Mouse (Mus musculus) CH12.LX (cell line): ENCODE results near the gene Caly.

Experiments
- CTCF ChIP-seq, 2 experiments: IDR thresholded peaks in 1 of 2; conservative IDR thresholded peaks in 1 of 2; 2 replicates each; pipeline ENCODE4 v1.5.1; 2011 to 2012; ENCODE audit warnings: low read depth in 2 of 2, low read length in 2 of 2, improper control_type of control experiment in 1 of 2, inconsistent platforms in 1 of 2, mild to moderate bottlenecking in 1 of 2, moderate library complexity in 1 of 2
- E2F4 ChIP-seq: IDR thresholded peaks from 2 replicates; pipeline ENCODE4 v1.6.1; 2011; ENCODE audit warnings: low read depth, low read length, improper control_type of control experiment; ENCODE audit not compliant: insufficient replicate concordance
- EP300 ChIP-seq: IDR thresholded peaks from 2 replicates; pipeline ENCODE4 v1.6.1; 2011; ENCODE audit warnings: low read length, improper control_type of control experiment
- GABPA ChIP-seq: IDR thresholded peaks from 2 replicates; pipeline ENCODE4 v1.6.1; 2012; ENCODE audit warnings: low read depth, low read length, improper control_type of control experiment, inconsistent platforms; ENCODE audit not compliant: insufficient replicate concordance
- IRF4 ChIP-seq: IDR thresholded peaks from 2 replicates; pipeline ENCODE4 v1.6.1; 2014; ENCODE audit warnings: low read depth, mild to moderate bottlenecking, inconsistent platforms, low read length, improper control_type of control experiment
- KAT2A ChIP-seq: IDR thresholded peaks from 2 replicates; pipeline ENCODE4 v1.6.1; 2012; ENCODE audit warnings: low read length, improper control_type of control experiment, inconsistent platforms; ENCODE audit not compliant: insufficient replicate concordance
- MAFK ChIP-seq: IDR thresholded peaks from 2 replicates; pipeline ENCODE4 v1.6.1; 2011; ENCODE audit warnings: low read length, improper control_type of control experiment; ENCODE audit not compliant: insufficient replicate concordance
- POLR2A ChIP-seq: IDR thresholded peaks from 2 replicates; pipeline ENCODE4 v1.6.1; 2011; ENCODE audit warnings: low read depth, mild to moderate bottlenecking, improper control_type of control experiment, low read length
- RCOR1 ChIP-seq: conservative IDR thresholded peaks from 2 replicates; pipeline ENCODE4 v1.6.1; 2012; ENCODE audit warnings: low read depth, mild to moderate bottlenecking, inconsistent platforms, low read length, improper control_type of control experiment
- USF1 ChIP-seq: IDR thresholded peaks from 2 replicates; pipeline ENCODE4 v1.6.1; 2014; ENCODE audit warnings: low read depth, mild to moderate bottlenecking, inconsistent platforms, low read length, improper control_type of control experiment

GRCm38 (mm10) chr7:140062307-140062706 is 20.0 kb downstream of the Caly start:
- no peak for TF ChIP-seq IRF4
- no peak for TF ChIP-seq POLR2A
- TF ChIP-seq CTCF (conservative IDR thresholded peaks at IDR 0.05 in 1 of 2, IDR thresholded peaks at IDR 0.05 in 1 of 2; ENCODE audit: low read depth in 2 of 2, low read length in 2 of 2) = peak in 1 of 2 experiments; percentile 50; a peak in 2 of 4 replicates
- TF ChIP-seq EP300 = no peak
- TF ChIP-seq MAFK = no peak
- no peak for TF ChIP-seq RCOR1
- no peak for TF ChIP-seq KAT2A
- TF ChIP-seq GABPA = no peak
- TF ChIP-seq E2F4 = no peak
- no peak for TF ChIP-seq USF1
